Mouse (Mus musculus): ENCODE results near the gene Tbce.
"Not testable (repeated sequence)": the region's sequence is repeated elsewhere in the genome, so short reads cannot be mapped to it uniquely, and the experiment has no call there.

Gene Tbce

DNA sequence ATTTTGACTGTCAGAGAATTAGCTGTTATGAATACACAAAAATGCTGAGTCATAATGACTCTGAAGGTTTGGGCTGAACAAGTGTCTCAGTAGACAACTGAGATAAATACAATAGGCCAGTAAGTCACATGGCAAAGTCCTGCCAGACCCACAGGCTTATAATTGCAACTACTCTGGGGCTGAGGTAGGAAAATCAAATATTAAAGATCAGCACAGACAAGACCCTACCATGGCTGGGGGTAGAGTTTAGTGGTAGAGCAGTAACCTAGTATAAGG, 5.4 kb downstream of the Tbce start:
- peak; percentile 23 for DNase-seq (ENCODE audit: low read depth)

DNA sequence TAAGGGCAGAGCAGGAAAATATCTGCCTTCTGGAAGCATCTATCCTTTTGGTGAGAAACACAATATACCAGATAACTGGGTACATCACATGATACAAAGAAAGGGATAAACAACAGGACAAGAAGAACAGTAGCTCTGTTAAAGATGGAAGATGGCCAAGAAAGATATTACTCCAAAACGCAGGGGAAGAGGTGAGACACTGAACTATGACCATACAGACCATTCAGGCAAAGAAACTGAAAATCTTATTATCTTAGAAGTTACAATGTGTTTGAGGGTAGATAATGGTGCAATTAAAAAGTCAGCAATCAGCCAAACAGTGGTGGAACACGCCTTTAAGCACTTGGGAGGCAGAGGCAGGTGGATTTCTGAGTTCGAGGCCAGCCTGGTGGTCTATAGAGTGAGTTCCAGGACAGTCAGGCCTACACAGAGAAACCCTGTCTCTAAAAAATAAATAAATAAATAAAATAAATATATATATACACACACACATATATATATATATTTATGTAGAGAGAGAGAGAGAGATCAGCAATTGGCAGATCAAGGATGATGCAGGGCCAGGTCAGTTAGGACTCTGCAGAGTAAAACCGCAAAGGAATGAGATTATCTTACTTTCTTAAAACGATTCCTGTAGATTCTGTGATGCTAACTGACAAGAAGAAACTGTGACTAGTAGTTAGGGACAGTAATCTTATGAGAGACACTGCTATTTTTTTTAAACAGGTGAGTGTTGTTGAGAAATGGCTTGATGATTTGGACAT, 5.9 kb downstream of the Tbce start:
- DNase-seq (ENCODE audit: low read depth) = no peak

- DNase-seq (ENCODE audit: low read depth) = no peak
Observed at GRCm38 (mm10) chr13:14026154-14026820, 13.2 kb downstream of the Tbce start.

- DNase-seq (ENCODE audit: low read depth) = no peak
Observed at GRCm38 (mm10) chr13:14025554-14025953, 13.9 kb downstream of the Tbce start.

DNA sequence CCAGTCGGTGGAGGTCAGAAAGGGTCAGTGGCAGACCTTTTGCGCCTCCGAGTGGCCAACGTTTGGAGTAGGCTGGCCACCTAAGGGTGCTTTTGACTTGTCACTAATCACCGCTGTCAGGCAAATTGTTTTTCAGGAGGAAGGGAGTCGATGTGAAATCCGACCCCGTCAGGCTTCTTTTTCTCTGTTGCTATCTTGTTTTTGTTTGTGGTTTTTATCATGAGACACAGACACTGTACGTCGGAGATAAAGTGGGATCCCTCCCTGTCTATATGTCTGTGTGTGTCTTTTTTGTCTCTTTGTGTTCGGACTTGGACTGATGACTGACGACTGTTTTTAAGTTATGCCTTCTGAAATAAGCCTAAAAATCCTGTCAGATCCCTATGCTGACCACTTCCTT, 18.0 kb downstream of the Tbce start:
- not testable (repeated sequence) for DNase-seq (ENCODE audit: low read depth)

- DNase-seq (ENCODE audit: low read depth) = no peak
Observed at GRCm38 (mm10) chr13:14018852-14019251, 20.6 kb downstream of the Tbce start.

DNA sequence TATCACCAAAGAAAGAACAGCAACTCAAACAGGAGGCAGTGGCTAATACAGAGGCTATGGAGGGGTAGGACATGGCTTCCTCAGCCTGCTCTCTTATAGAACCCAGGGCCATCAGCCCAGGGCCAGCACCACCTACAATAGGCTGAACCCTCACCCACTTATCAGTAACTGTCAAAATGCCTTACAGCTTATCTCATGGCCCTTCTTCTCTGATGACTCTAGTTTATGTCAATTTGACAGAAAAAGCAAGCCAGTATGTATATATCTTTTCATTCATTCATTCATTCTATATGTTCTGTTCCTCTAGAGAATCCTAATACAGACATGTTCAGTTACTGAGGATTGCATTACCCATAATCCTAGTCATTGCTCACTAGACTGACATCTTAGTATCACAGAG, 21.2 kb downstream of the Tbce start:
- DNase-seq (ENCODE audit: low read depth) = no peak

- no peak for DNase-seq (ENCODE audit: low read depth)
Observed at GRCm38 (mm10) chr13:14015609-14016008, 23.8 kb downstream of the Tbce start.

- no peak for DNase-seq (ENCODE audit: low read depth)
Observed at GRCm38 (mm10) chr13:14014540-14014939, 24.9 kb downstream of the Tbce start.

DNA sequence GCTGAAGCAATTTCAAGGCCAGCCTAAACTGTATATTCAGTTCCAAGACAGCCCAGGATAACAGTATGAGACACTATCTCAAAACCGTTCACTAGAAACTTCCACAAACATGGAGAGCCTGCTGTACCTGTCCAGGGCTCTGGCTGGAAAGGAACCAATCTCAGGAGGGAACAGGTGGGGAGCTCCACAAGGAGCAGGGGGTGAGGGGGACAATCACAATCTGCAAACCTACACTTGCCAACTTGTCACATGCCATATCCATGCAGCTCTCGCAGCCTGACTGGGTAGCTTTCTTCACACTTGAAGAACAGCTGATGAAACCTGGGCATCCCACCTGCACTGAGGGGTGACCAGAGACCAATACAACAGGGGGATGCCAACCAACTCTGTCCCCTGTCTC, 25.4 kb downstream of the Tbce start:
- no peak for DNase-seq (ENCODE audit: low read depth)

DNA sequence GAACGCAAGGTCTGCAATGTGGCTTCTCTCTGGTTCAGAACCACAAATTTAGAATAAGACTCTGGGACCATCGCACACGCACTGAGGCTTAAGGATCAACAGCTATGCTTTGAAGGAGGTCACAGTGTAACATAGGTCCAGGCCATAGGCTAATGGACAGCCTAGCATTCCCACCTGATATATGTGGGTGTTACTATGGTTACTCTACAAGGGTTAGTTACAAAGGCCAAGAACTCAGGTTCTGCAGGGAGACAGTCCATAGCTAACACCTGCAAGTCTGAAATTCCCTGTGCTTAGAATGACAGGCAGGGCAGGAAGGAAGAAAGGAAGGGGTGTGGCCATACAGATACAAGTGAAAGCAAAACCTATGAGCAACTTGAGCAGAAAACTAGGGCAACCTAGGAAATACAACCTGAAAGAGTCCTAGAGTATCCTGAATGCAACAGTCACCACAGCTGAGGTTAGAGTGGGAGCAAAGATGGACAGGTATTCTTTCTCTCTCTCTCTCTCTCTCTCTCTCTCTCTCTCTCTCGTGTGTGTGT, 27.9 kb downstream of the Tbce start:
- DNase-seq (ENCODE audit: low read depth) = peak; percentile 44

DNA sequence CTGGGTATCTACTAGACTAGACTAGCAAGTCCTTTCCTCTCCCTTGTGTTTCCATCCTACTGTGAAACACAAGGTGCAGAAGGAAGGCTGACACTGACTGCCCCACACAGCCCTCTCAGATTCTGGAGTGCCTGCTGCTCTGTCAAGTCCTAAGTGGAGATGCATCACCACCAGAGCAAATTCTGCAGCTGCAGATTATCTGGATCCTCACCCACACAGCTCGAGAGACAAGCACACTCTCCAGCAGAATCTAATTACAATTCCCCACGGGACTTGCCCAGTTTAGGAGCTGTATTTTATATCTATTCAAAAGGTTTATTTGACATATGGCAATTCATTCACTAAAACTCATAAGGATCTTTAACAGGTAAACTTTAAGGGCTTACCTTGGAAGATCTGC, 33.4 kb downstream of the Tbce start:
- no peak for DNase-seq (ENCODE audit: low read depth)

GRCm38 (mm10) chr13:14004999-14005398, 34.4 kb downstream of the Tbce start:
- no peak for DNase-seq (ENCODE audit: low read depth)

- peak; percentile 12 for DNase-seq (ENCODE audit: low read depth)
Observed at GRCm38 (mm10) chr13:14004086-14004485, 35.4 kb downstream of the Tbce start.

- DNase-seq (ENCODE audit: low read depth) = no peak
Observed at GRCm38 (mm10) chr13:14002706-14003105, 36.7 kb downstream of the Tbce start.

GRCm38 (mm10) chr13:13997476-13997875, 42.0 kb downstream of the Tbce start:
- DNase-seq (ENCODE audit: low read depth) = no peak

- DNase-seq (ENCODE audit: low read depth) = no peak
Observed at GRCm38 (mm10) chr13:13995046-13995445, 44.4 kb downstream of the Tbce start.

- DNase-seq (ENCODE audit: low read depth) = no peak
Observed at GRCm38 (mm10) chr13:13993041-13993440, 46.4 kb downstream of the Tbce start.

- DNase-seq (ENCODE audit: low read depth) = no peak
Observed at GRCm38 (mm10) chr13:13990391-13990790, 49.0 kb downstream of the Tbce start.

DNA sequence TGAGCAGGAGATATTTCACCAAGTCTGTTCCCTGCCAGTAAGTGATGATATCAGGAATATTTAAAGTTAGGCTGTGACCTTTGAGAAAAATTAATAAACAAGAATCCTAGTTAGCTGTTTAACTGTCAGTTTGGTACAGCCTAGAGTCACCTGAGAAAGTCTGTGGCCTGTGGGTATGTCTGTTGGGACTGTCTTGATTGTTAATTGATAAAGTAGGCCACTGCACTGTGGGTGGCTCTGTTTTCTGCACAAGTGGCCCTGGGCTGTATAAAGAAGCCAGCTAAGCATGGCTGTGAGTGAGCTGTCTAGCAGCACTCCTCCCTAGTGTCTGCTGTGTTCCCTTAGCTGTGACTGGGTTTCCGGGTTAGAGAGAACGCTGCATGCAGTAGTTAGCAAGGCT, 50.3 kb downstream of the Tbce start:
- DNase-seq (ENCODE audit: low read depth) = no peak

- no peak for DNase-seq (ENCODE audit: low read depth)
Observed at GRCm38 (mm10) chr13:13983523-13983922, 55.9 kb downstream of the Tbce start.

DNA sequence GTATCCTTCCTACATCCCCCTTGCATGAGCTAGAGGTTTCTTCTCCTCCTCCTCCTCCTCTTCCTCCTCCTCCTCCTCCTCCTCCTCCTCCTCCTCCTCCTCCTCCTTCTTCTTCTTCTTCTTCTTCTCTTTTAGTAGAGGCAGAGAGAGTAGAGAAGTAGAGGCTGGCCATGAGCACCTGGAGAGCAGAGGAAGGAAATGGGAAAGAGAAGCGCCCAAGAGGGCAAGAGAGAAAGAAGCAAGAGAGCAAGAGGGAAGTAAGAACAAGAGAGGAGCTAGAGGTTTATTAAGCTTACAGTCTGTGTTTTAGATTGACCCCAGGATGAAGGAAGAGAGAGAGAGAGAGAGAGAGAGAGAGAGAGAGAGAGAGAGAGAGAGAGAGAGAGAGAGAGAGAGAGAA, 57.6 kb downstream of the Tbce start:
- DNase-seq (ENCODE audit: low read depth) = not testable (repeated sequence)

DNA sequence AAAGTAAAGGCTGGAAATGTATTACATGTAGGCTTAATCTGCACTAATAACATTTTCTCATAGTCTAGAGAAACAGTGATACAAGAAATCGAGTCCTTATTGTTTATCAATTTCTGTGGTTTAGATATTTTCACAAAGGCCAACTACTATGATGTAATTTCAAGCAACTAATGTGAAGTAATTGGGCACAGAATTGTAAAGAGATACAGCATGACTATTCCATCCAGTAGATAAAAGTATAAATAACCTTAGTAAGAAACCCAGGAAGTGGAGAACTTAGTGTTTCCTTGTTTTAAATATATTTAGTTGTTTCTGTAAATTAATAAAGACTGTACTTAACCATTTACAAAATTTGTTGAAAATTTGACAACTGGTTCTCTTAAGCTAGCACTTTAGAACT, 69.6 kb downstream of the Tbce start:
- DNase-seq (ENCODE audit: low read depth) = no peak

- DNase-seq (ENCODE audit: low read depth) = no peak
Observed at GRCm38 (mm10) chr13:13968629-13969111, 70.8 kb downstream of the Tbce start.

All from induced T-regulatory cell, adult 2 months (primary cell).